Mouse (Mus musculus): ENCODE measurements around the gene Foxn3.

The Foxn3 gene

DNA sequence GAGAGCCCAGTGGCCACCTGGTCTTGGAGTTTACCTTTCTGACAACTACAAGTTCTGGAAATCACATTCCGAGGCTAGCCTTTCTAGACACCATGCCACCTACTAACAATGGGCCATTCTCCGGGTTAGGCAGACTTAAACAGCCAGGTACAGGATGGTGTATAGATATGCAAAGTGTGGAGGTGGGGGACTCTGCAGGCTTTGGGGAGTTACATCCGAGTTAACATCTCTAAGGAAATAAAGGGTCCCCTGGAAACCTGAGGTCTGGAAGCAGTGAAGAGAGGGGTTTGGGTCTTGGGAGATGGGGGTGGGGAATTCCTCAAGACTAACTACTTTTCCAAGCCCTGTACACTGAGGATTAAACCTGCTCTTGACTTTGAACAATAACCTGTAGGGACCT is 150.9 kb downstream of the Foxn3 start:
- no peak for DNase-seq

DNA sequence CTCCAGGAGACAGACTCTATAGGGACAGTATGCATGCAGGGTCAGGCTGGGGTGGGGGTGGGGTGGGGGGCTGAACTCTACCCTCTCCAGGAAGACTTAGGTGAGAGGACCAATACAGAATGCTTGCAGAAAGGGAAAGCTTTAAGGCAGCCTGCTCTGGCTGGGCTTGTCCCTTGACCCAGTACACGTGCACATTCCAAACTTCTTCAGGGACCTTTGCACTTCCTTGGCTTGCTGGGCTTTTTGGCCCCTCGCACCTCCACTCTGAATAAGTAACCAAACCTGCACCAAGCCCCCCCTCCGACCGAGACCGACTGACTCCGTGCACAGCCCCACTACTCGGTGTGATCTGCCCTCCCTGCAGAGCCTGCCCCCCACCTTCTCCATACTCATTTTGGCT is 151.3 kb downstream of the Foxn3 start:
- peak; percentile 41 for DNase-seq

GRCm38 (mm10) chr12:99408651-99409050 is 154.7 kb downstream of the Foxn3 start:
- no peak for DNase-seq

DNA sequence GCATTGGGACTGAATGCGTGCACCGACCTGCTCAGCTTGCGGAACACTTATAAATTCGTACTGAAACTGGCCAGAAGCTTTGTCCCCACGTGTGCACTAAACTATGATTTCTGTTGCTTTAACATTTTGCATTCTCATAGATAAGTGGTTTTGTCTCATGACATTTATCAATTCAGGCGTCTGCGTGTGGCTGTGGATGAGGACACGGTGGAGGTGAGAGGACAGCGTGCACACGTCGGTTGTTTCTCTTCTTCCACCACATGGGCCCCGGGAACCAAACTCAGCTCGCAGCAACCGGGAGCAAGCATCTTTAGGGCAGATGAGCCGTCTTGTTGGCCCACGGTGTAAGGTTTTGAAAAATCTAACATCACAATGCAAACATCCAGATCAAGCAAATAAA is 155.3 kb downstream of the Foxn3 start:
- no peak for DNase-seq

DNA sequence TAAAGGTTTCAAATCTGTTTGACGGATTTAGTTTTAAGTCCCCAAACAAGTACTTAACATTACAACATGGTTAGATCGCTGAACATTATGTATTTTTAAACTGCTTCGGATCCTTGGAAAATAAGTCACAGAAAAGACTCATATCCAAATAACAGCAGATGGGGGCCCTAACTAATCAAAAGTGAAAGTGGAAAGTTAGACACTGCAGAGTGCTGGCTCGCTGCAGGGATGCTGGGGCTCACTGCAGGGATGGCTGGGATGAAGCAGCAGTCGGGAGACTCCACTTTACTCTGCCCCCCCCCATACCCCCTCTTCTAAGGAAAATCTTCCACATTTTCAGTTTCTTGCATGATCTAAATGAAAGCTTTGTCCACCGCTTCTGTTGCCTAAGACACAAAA is 156.1 kb downstream of the Foxn3 start:
- DNase-seq: no peak

DNA sequence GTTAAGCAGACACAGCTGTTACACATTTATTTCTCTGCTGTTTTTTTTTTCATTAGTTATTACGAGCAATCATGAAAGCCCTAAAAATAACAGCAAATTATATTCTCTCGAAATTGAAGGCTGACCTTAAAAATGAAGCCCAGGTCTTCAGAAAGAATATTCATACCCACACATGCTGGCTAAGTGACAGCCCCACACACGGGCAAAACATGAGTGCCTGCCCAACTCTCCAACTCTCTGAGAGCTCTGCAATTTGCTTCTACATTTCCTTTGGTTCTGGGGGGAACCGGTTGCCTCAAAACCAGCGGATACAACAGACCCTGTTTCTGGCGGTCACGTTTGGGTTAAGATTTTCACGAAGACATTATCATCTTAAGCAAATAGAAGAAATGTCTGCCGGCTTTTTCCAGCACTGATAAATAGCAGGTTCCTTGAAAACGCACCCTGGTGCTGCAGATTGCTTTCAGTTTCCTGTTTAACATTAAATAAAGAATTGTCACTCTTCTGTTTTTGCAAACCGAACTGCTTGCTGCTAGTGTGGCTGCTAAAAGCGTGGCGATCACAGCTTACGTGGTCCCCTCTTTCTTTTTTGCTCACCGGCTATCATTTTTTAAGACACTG is 156.6 kb downstream of the Foxn3 start:
- no peak for DNase-seq

- peak; percentile 37 for DNase-seq
Measured at GRCm38 (mm10) chr12:99406254-99406653, 157.1 kb downstream of the Foxn3 start.

DNA sequence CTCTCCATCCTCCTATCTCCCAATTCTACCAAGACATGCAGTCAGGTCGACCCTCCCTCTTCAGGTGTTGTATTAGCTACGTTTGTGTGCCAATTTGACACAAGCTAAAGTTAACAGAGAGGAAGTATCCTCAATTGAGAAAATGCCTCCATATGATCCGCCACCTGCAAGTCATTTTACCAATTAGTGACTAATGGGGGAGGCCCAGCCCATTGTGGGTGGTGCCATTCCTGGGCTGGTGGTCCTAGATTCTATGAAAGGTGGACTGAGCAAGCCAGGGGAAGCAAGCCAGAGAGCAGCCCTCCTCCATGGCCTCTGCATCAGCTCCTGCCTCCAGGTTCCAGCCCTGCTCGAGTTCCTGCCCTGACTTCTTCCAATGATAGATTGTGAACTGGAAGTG is 158.0 kb downstream of the Foxn3 start:
- no peak for DNase-seq

DNA sequence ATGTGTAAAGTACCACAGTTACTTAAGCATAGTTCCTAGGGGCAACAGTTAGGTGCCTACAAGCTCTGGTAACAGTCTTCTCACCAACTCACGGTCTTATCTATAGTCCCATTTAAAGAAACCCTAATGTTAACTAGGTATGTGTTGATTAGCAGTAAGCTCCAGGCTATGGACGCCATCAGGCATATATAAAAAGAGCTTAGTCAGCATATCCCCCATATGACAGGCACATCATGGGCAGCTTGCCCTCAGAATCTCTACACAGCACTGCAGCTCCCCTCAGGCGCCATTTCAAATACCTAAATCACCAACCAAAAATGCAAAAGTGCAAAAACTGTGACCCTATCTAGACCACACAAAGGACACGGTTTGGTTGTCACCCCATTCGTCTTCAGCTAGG is 160.4 kb downstream of the Foxn3 start:
- DNase-seq: no peak

GRCm38 (mm10) chr12:99400907-99401306 is 162.5 kb downstream of the Foxn3 start:
- no peak for DNase-seq

- DNase-seq: no peak
Measured at GRCm38 (mm10) chr12:99399575-99399974, 163.8 kb downstream of the Foxn3 start.

GRCm38 (mm10) chr12:99396461-99396860 is 166.9 kb downstream of the Foxn3 start:
- no peak for DNase-seq

GRCm38 (mm10) chr12:99395082-99395481 is 168.3 kb downstream of the Foxn3 start:
- no peak for DNase-seq

GRCm38 (mm10) chr12:99394676-99395075 is 168.7 kb downstream of the Foxn3 start:
- no peak for DNase-seq

- DNase-seq: no peak
Measured at GRCm38 (mm10) chr12:99393867-99394630, 169.3 kb downstream of the Foxn3 start.

- peak; percentile 94 for DNase-seq
Measured at GRCm38 (mm10) chr12:99392944-99393866, 170.2 kb downstream of the Foxn3 start.

- DNase-seq: peak; percentile 99
Measured at GRCm38 (mm10) chr12:99391942-99392880, 171.2 kb downstream of the Foxn3 start.

DNA sequence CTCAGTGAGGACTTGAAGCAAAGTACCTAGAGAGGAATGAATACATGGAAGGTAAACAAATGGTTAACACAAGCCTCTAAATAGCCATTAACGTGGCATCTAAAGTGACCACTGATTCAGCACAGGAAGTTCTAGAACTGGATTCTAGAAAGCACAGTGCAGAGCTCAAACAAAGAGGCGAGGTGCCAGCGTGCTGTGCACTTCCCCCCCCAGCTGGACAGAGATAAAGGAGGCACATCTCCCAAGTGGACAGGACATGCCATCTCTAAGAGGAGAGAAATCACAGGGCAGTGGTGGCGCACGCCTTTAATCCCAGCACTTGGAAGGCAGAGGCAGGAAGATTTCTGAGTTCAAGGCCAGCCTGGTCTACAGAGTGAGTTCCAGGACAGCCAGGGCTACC is 173.0 kb downstream of the Foxn3 start:
- no peak for DNase-seq

DNA sequence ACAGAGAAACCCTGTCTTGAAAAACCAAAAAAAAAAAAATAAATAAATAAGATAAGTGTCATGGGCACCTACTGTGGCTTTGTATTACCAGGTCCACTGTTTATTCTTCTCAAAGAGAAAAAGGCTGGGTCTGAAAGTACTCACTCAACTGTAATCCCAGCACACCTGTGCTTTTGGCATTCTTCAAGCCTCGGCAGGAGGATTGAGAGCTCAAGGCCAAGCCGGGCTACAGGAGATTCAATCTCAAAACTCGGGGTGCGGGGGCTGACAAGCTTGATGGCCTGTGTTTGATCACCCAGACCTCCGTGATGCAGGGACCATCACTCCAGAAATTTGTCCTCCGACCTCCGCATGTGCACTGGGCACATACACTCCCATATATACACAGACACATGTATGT is 174.1 kb downstream of the Foxn3 start:
- no peak for DNase-seq

GRCm38 (mm10) chr12:99385897-99386834 is 177.2 kb downstream of the Foxn3 start:
- DNase-seq: no peak

GRCm38 (mm10) chr12:99385073-99385472 is 178.3 kb downstream of the Foxn3 start:
- DNase-seq: no peak
